Mouse (Mus musculus) adrenal gland, adult 2 months (tissue): ENCODE measurements around the gene Psme2b. TPM values are rescaled to one million over a fixed set of nuclear protein-coding genes. Genes with fewer than 3 reads are reported as not detected.
"Not testable (repeated sequence)": the region's sequence is repeated elsewhere in the genome, so short reads cannot be mapped to it uniquely, and the experiment has no call there.

ENCODE experiments used
- DNase-seq: peaks from one replicate; pipeline ENCODE4 v3.0.0; 2021
- polyA plus RNA-seq: library from polyadenylated mRNA; depleted of rRNA; stranded (reverse); fragments of >200 nt; gene quantifications from 2 replicates; pipeline ENCODE4 v1.2.3, GENCODE M21; 2012; rRNA removed
- total RNA-seq, 2 experiments: library from RNA; stranded (reverse); gene quantifications; 2 replicates each; pipeline ENCODE4 v1.2.3; 2021

Psme2b gene
- total and polyA plus RNA-seq, 3 experiments: 3.1 to 3.8 (median 3.2) TPM

DNA sequence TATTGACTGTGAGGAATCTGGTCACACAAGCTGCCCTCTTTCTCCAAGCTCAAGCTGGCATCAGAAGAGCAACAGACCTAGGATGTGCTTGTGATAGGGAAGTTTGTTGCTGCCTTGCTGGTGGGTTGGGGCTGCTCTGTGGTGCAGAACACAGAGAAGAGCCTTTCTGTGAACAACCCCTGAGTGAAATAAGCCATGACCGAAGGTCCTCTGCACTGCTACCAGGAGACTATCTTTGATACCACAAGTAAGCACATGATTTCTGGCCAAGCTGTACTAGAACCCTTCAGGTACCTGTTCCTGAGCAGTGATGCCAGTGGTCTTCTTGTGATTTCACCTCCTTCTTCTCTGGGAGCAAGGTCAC, 44.4 kb downstream of the Psme2b start:
- not testable (repeated sequence) for DNase-seq

DNA sequence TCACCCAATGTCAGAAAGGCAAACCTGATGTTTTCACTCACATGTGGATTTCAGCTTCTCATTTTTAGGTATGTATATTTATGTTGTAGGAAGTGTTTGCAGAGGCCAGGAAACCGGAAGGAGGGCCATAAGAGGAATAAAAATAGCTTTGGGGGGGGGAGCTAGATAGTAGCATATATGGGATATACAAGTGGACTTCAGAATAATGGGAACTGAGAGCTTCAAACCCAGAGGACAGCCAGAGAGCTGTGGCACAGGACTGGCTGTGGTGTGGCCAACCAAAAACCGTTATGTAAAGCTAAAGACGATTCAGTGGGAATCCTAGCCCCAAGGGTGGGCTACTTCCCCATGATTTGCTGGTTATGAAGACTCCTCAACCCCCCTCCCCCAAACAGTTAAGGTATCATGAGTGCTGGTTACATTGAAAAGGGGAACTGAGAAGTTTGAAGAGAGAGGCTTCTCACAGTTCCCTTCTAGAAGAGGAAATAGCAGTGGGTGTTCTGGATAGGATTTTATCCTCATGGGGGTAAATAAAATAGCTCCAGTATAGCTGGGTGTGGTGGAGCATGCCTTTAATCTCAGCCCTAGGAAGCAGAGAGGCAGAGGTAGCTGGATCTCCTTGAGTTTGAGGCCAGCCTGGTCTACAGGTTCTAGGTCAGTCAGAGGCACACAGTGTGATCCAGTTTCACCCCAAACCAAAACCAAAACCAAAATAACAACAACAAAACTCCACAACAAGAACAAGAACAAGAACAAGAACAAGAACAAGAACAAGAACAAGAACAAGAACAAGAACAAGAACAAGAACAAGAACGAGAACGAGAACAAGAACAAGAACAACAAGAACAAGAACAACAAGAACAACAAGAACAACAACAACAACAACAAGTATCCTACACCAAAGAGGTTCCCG, 45.1 kb downstream of the Psme2b start:
- DNase-seq: not testable (repeated sequence)

DNA sequence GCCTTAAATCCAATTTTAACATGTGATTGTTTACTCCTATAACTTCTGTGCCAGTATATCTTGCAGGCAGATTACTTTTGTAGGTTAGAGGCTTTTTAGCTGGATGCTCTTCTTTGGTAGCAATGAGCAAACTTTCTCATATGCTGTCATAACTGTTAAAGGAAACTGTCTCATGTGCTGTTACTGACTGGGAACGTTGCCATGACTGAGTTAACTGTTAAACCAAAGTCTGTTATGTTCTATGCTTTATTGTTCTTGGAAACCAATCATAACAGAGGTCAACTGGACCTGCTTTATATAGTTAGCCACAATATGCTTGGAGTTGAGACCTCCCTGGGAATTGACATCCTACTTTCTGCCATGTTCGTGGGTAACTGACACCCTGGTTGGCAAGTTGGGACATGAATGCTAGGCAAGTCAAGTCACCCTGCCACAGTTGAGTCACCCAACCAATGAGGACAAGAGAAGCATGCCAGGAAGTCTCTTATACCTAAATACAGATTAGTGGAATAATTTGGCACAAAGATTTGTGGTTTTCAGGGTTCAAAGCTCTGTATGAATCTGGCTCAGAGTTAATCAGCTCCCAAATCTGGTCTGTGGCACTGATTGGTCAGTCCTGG, 47.1 kb downstream of the Psme2b start:
- DNase-seq: no peak

Other genes with a start within 250 kb of the Psme2b start
- gene Rack1, start 145.9 kb downstream of the Psme2b start, total RNA-seq: 100 to 1,000 TPM; 663 to 695 TPM
- gene Rack1, start 145.9 kb downstream of the Psme2b start, polyA plus RNA-seq: 1,357 and 1,385 TPM in 2 replicates
- gene Trim41, start 128.8 kb downstream of the Psme2b start, total RNA-seq: 10 to 100 TPM; 38.6 to 45.0 TPM
- gene Trim41, start 128.8 kb downstream of the Psme2b start, polyA plus RNA-seq: 36.5 and 38.6 TPM in 2 replicates
- 1 to 10 TPM; 8.8 to 9.0 TPM for gene Trim7, start 120.0 kb downstream of the Psme2b start, total RNA-seq
- 16.5 and 21.0 TPM in 2 replicates for gene Trim7, start 120.0 kb downstream of the Psme2b start, polyA plus RNA-seq
- gene Gm12184, start 119.5 kb downstream of the Psme2b start, total RNA-seq: 1 to 10 TPM; 1.8 to 6.2 TPM
- gene Gm12184, start 119.5 kb downstream of the Psme2b start, polyA plus RNA-seq: 10.5 and 17.5 TPM in 2 replicates
- 10 to 100 TPM; 19.8 to 22.3 TPM for gene Irgm1, start 74.5 kb downstream of the Psme2b start, total RNA-seq
- 4.1 and 6.3 TPM in 2 replicates for gene Irgm1, start 74.5 kb downstream of the Psme2b start, polyA plus RNA-seq
- gene Gm5431, start 44.0 kb downstream of the Psme2b start, total RNA-seq: 1 to 10 TPM; 1.8 to 2.9 TPM
- gene Gm5431, start 44.0 kb downstream of the Psme2b start, polyA plus RNA-seq: 0.09 and 0.12 TPM in 2 replicates
- not detected for gene Olfr56, start 32.7 kb upstream of the Psme2b start, total RNA-seq
- gene Olfr56, start 32.7 kb upstream of the Psme2b start, polyA plus RNA-seq: 0.04 and 0.07 TPM in 2 replicates
- gene 9930111J21Rik1, start 33.2 kb upstream of the Psme2b start, total RNA-seq: 1 to 10 TPM; 1.7 to 2.9 TPM
- 0.80 and 0.86 TPM in 2 replicates for gene 9930111J21Rik1, start 33.2 kb upstream of the Psme2b start, polyA plus RNA-seq
- 1 to 10 TPM; 1.9 to 3.3 TPM for gene Gm12185, start 46.0 kb upstream of the Psme2b start, total RNA-seq
- gene Gm12185, start 46.0 kb upstream of the Psme2b start, polyA plus RNA-seq: 0.03 and 0.06 TPM in 2 replicates
- gene Tgtp1, start 48.0 kb upstream of the Psme2b start, total RNA-seq: 1 to 10 TPM; 3.3 to 3.8 TPM
- gene Tgtp1, start 48.0 kb upstream of the Psme2b start, polyA plus RNA-seq: 0.07 and 0.29 TPM in 2 replicates
- 1 to 10 TPM; 3.9 to 4.0 TPM for gene 9930111J21Rik2, start 105.1 kb upstream of the Psme2b start, total RNA-seq
- gene 9930111J21Rik2, start 105.1 kb upstream of the Psme2b start, polyA plus RNA-seq: 0.53 and 0.61 TPM in 2 replicates
- 1 to 10 TPM; 3.8 to 4.0 TPM for gene Tgtp2, start 118.0 kb upstream of the Psme2b start, total RNA-seq
- gene Tgtp2, start 118.0 kb upstream of the Psme2b start, polyA plus RNA-seq: 0.40 and 1.5 TPM in 2 replicates
- 1 to 10 TPM; 3.7 to 5.4 TPM for gene Ifi47, start 130.4 kb upstream of the Psme2b start, total RNA-seq
- gene Ifi47, start 130.4 kb upstream of the Psme2b start, polyA plus RNA-seq: 0.68 and 0.71 TPM in 2 replicates
- gene Olfr1396, start 168.7 kb upstream of the Psme2b start, total RNA-seq: 1 to 10 TPM; 1.9 to 3.6 TPM
- gene Olfr1396, start 168.7 kb upstream of the Psme2b start, polyA plus RNA-seq: 3.4 and 3.7 TPM in 2 replicates
- gene Olfr1395, start 196.1 kb upstream of the Psme2b start, total RNA-seq: not detected
- gene Olfr1395, start 196.1 kb upstream of the Psme2b start, polyA plus RNA-seq: not detected in 2 replicates
- gene Olfr1394, start 208.2 kb upstream of the Psme2b start, total RNA-seq: not detected
- not detected in 2 replicates for gene Olfr1394, start 208.2 kb upstream of the Psme2b start, polyA plus RNA-seq
- 10 to 100 TPM; 13.3 to 33.0 TPM for gene Btnl9, start 241.0 kb upstream of the Psme2b start, total RNA-seq
- gene Btnl9, start 241.0 kb upstream of the Psme2b start, polyA plus RNA-seq: 90.4 and 126 TPM in 2 replicates